Mouse (Mus musculus): ENCODE measurements around the gene Aldh3b3.

Gene Aldh3b3

DNA sequence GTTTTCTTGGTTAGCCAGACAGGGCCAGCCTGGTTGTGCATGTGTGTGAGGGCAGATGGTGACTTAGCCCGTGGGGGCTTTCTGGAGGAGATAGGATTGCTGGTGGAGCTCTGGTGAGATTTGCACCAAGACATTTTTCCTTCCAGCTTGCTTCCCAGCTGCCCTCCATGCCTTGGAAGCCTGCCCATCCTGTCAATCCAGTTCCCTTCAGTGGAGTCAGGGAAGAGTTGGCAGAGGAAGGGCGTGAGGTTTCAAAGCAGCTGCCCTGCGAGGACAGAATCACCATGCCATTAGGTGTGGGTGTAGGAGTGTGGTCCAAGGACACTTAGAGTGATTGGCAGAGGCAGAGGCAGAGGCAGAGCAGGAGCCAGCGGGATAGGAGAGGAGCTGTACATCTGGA, at the start of gene Aldh3b3:
TSS of gene Aldh3b3 (plus strand) at position 176 of the 400 bp plus-strand sequence.
- DNase-seq (ENCODE audit: low spot score) = peak; percentile 66

GRCm38 (mm10) chr19:3910206-3910605, 48.2 kb upstream of the Aldh3b3 start:
- no peak for DNase-seq (ENCODE audit: low spot score)

- DNase-seq (ENCODE audit: low spot score) = peak; percentile 99
Measured at GRCm38 (mm10) chr19:3912337-3913204, 45.9 kb upstream of the Aldh3b3 start, which contains the start of gene Ndufs8. Gene Ndufs8 (minus strand): TSS chr19:3912774.

GRCm38 (mm10) chr19:3913692-3914091, 44.8 kb upstream of the Aldh3b3 start:
- no peak for DNase-seq (ENCODE audit: low spot score)

GRCm38 (mm10) chr19:3914535-3914934, 43.9 kb upstream of the Aldh3b3 start:
- DNase-seq (ENCODE audit: low spot score) = no peak

- DNase-seq (ENCODE audit: low spot score) = no peak
Measured at GRCm38 (mm10) chr19:3916727-3917126, 41.7 kb upstream of the Aldh3b3 start.

GRCm38 (mm10) chr19:3919928-3920327, 38.5 kb upstream of the Aldh3b3 start:
- DNase-seq (ENCODE audit: low spot score) = no peak

- no peak for DNase-seq (ENCODE audit: low spot score)
Measured at GRCm38 (mm10) chr19:3922661-3923371, 35.6 kb upstream of the Aldh3b3 start.

DNA sequence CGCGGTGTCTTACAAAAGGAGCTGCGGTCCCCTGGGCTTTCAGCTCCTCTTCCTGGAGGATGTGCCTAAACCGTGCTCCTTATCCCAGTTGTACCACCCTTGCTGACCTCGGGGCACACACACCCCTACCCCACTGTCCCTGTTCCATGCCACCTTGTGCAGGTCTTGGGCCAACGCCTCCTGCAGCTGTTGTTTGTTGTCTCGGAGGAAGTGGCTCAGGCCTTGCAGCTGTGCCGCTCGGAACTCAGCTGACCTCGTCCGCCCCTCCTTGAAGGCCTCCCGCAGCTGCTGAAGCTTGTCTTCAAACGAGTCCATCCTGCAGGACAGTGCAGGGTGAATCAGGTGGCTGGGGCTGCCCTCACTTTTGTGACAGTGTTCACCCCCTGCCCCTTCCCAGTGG, 34.9 kb upstream of the Aldh3b3 start:
- no peak for DNase-seq (ENCODE audit: low spot score)

GRCm38 (mm10) chr19:3924190-3924589, 34.3 kb upstream of the Aldh3b3 start:
- no peak for DNase-seq (ENCODE audit: low spot score)

GRCm38 (mm10) chr19:3924868-3925267, 33.6 kb upstream of the Aldh3b3 start:
- no peak for DNase-seq (ENCODE audit: low spot score)

DNA sequence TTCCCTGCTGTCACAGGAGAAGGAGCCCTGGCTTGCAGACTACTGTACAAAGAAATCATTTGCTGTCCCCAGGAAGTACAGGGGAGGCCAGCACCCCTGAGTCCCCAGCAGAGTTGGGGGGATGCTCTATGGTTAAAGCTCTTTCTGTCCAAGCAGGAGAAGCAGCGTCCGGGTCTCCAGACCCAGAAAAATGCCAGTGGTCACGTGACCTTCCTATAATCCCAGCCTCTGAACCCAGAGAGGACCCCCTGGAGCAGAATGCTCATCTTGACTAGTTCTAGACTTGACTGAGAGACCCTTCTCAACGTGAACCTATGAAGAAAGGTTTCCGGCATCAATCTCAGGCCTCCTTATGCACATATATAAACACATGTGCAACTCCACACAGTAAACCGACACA, 32.6 kb upstream of the Aldh3b3 start:
- DNase-seq (ENCODE audit: low spot score) = no peak

- no peak for DNase-seq (ENCODE audit: low spot score)
Measured at GRCm38 (mm10) chr19:3926279-3926678, 32.2 kb upstream of the Aldh3b3 start.

DNA sequence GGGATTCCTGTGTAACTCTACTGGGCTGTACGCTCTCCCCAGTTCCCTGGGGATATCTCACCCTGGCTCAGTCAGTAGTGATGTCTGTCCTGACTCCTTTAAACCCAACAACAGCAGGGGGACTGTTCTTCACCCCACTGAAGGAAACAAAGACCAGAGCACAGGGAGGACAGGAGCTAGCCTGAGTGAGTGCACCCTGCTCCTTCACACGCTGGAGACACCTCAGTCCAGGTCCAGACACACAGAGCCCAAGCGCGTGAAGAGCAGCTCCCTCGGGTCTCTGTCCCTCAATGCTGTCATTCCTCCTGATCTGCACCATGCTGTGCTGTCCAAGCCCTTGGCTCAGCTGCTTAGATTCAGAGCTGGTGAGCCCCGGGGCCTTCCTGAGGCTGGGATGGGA, 31.8 kb upstream of the Aldh3b3 start:
- no peak for DNase-seq (ENCODE audit: low spot score)

DNA sequence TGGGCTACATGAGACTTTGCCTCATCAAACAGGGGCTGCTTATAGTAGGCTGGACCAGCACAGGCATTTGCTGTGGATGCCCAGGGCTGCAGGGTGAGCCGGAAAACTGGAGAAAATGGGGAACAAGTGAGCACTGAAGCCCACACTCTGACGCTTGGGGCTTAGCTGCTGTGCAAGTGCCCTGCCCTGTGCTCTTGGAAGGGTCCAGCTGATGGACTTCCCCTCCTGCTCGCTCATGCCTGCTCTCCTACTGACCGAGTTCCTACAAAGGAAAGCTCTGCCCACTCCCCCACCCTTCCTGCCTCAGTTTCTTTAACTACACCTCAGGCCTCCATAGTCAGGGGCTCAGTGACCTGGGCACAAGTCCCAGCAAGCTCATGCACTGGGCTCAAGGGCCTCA, 30.5 kb upstream of the Aldh3b3 start:
- no peak for DNase-seq (ENCODE audit: low spot score)

GRCm38 (mm10) chr19:3928779-3929178, 29.7 kb upstream of the Aldh3b3 start:
- no peak for DNase-seq (ENCODE audit: low spot score)

GRCm38 (mm10) chr19:3929211-3929941, 29.1 kb upstream of the Aldh3b3 start, which contains the start of gene Aldh3b1:
Gene Aldh3b1 (minus strand): TSS chr19:3929808.
- peak; percentile 91 for DNase-seq (ENCODE audit: low spot score)

DNA sequence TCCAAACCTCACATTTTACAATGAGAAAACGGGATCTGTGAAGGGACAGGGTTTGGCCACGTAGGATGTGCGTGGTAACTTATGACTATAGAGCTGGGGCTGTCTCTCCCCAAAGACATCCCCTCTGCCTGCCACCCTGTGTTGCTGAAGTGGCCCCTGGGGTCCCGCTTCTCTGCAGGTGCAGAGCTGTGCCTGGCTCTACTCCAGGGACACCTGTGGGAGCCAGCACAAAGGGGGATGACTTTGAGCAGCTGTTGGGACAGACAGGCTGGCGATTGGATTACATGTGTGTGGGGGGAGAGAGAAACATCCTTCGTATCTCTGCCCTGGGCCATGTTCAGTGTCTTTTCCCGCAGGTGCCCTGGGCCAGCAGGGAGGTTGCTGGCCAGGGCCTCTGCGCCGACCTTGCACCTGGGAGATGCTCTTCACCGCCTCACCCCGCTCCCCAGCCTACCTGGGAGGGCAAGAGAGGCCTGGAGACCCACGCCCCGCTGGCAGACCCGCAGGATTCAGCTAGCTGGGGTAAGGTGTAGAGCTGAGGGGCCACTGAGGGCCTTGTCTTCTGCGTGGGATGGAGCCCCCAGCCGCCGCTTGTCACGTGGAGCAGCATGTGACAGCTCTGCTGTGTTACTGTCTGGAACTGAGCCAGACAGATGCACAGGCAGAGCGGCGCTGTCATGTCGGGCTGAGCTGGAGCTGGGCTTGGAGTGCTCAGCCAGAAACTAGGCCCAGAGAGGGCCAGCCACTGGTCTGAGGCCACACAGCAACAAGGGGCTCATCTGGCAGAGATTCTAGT, 28.0 kb upstream of the Aldh3b3 start:
- DNase-seq (ENCODE audit: low spot score) = no peak

DNA sequence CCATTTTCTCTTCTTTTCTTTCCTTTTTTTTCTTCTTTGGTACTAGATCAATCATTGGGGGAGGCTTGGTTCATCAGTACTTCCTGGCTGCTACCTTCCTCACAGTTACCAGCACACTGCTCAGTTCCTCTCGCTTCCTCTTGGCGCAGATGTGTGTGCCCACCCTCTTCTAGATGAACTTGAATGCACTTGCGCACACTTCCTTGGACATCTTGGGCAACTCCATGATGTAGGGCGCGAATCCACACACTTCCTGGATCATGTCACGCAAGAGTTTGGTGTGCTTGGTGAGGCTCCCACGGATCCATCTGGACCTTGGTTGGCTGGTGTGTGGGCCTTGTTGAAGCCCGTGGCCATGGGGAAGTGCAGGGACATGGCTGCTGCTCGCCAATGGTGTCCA, 26.7 kb upstream of the Aldh3b3 start:
- no peak for DNase-seq (ENCODE audit: low spot score)

DNA sequence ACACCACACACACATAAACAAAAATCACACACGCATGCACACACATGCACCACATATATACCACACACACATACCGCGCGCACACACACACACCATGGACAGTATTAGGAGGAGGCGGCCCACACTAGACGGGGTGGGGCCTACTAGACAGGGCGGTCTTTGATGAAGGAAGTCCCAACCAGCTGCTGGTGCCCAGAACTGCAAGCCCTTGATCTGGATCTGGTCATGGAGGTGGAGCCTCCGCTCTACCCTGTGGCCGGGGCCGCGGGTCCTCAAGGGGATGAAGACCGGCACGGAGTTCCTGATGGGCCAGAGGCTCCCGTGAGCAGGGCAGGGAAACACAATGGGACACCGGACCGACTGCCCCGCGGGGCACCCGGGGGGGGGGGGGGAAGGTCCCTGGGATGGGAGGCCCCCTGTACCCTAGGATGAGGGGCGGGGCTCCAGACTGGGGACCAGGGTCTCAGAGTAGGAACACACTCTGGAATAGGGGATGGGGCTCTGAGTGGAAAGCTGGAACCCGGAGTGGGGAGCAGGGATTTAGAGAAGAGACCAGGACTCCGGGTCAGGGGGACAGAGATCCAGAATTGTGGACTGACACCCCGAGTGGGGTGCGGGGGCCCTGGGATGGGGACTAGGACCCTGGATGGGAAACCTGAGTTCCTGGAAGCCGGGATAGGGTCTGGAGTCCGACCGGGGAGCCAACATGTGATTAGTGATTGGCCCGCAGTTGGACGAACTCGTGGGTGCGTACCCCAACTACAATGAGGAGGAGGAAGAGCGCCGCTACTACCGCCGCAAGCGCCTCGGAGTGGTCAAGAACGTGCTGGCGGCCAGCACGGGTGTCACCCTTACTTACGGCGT, 23.2 kb upstream of the Aldh3b3 start, which contains the start of gene Unc93b1:
TSS of gene Unc93b1 (plus strand) at position 155 of the 864 bp plus-strand sequence.
- peak; percentile 51 for DNase-seq (ENCODE audit: low spot score)
